Mouse (Mus musculus): Measurements from ENCODE around the gene Fat4. TPM values are rescaled to one million over a fixed set of nuclear protein-coding genes. Genes with fewer than 3 reads are reported as not detected.

Gene Fat4
- total and polyA plus RNA-seq, 3 experiments, result not detected

DNA sequence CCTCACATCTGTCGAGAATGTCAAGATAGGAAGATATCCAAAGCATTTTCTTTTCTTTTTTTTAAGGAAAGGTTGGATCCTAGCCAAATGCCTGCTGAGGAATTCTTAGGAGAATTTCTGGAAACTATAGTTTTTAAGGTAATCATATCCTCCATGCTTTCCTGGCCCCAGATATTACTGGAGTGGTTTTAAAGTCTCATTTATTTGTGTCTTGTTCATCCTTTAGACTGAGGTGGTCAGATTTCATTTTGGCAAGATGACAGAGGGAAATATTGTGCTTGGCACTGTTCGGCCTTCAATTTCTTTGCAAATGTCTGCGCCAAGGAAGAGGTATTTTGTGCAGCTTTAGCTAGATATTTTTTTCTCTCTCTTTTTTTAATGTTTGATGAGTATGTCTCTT is 42.0 kb downstream of the Fat4 start:
- in situ Hi-C loops (cut with MboI; ENCODE audit: low pct_ligation_motif_present, low pct_unique_long_range_greater_than_20kb, low sequenced_read_pairs), result no loop called here
- H3K4me2 ChIP-seq (ENCODE audit: insufficient read depth, low read depth, poor library complexity, severe bottlenecking), result no peak overlapping the region
- no peak overlapping the region for H3K9ac ChIP-seq (ENCODE audit: insufficient read depth, low read depth)
- no peaks in the 10 kb centered on the region for H3K36me3 ChIP-seq (replicated peaks in 1 of 2; ENCODE audit: control insufficient read depth in 1 of 2, insufficient read depth in 1 of 2, low read length in 1 of 2)
- DNase-seq (ENCODE audit: extremely low read depth), result no peak
- H3K27me3 ChIP-seq (replicated peaks), result no peaks in the 10 kb centered on the region
- no peak overlapping the region for H3K4me3 ChIP-seq (replicated peaks in 1 of 3; ENCODE audit: low read depth in 2 of 3, low read length in 2 of 3, poor library complexity in 1 of 3)
- no peak overlapping the region for H3K27ac ChIP-seq (ENCODE audit: insufficient read depth, low read depth)
- TF ChIP-seq MEF2A (IDR thresholded peaks at IDR 0.05; ENCODE audit: borderline replicate concordance, low read depth, low read length) (no peak), ZC3H11A (IDR thresholded peaks at IDR 0.05; ENCODE audit: low read depth, low read length) (no peak), TCF12 (IDR thresholded peaks at IDR 0.05; ENCODE audit: low read depth, low read length) (no peak), SMC3 (IDR thresholded peaks at IDR 0.05; ENCODE audit: low read depth, low read length) (no peak), KAT2A (IDR thresholded peaks at IDR 0.05; ENCODE audit: insufficient replicate concordance, low read length) (no peak), MXI1 (IDR thresholded peaks at IDR 0.05; ENCODE audit: low read depth, low read length) (no peak), CHD2 (IDR thresholded peaks at IDR 0.05; ENCODE audit: low read length) (no peak), ZNF384 (IDR thresholded peaks at IDR 0.05; ENCODE audit: low read depth, low read length) (no peak), IRF4 (IDR thresholded peaks at IDR 0.05; ENCODE audit: low read depth, low read length) (no peak), JUND (conservative IDR thresholded peaks at IDR 0.05; ENCODE audit: low read depth, low read length) (no peak), NELFE (IDR thresholded peaks at IDR 0.05; ENCODE audit: low read depth, low read length) (no peak), HCFC1 (IDR thresholded peaks at IDR 0.05; ENCODE audit: low read depth, low read length) (no peak), CTCF (conservative IDR thresholded peaks at IDR 0.05 in 1 of 2, IDR thresholded peaks at IDR 0.05 in 1 of 2; ENCODE audit: low read depth in 2 of 2, low read length in 2 of 2) (no peak), MAFK (IDR thresholded peaks at IDR 0.05; ENCODE audit: insufficient replicate concordance, low read length) (no peak), SIN3A (IDR thresholded peaks at IDR 0.05; ENCODE audit: low read length) (no peak), CHD1 (IDR thresholded peaks at IDR 0.05; ENCODE audit: low read depth, low read length) (no peak)
- no peaks in the 10 kb centered on the region for H3K79me2 ChIP-seq (replicated peaks; ENCODE audit: control insufficient read depth, extremely low read depth, insufficient read depth, poor library complexity, severe bottlenecking)
- no peaks in the 10 kb centered on the region for H3K4me1 ChIP-seq (ENCODE audit: control insufficient read depth in 1 of 2, insufficient read depth in 2 of 2)
- dilution Hi-C loops (cut with MboI; ENCODE audit: extremely low pct_ligation_motif_present, extremely low pct_unique_long_range_greater_than_20kb, low sequenced_read_pairs), result no loop called here
- H3K9me3 ChIP-seq (replicated peaks; ENCODE audit: low read length), result no peaks in the 10 kb centered on the region

DNA sequence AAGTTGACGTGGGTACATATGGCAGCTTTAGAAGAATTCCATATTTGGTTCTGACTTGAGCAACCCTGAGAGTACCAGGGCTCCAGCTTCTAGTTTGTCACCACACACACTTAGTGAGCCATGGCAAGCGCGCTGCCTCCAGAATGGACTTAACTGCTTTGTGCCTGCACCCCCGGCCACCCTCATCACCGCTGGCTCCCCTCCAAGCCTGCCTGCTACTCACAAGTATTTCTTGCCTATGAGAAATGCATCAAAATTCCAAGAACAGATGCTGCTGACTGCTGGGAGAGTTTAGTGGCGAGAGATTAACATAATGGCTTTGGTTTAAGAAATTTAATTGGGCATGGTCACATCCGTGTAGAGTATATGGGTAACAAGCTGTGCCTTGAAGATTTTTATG is 48.0 kb downstream of the Fat4 start:
- dilution Hi-C loops (cut with MboI; ENCODE audit: extremely low pct_ligation_motif_present, extremely low pct_unique_long_range_greater_than_20kb, low sequenced_read_pairs), result no loop called here
- no peaks in the 10 kb centered on the region for H3K27me3 ChIP-seq (replicated peaks)
- in situ Hi-C loops (cut with MboI; ENCODE audit: low pct_ligation_motif_present, low pct_unique_long_range_greater_than_20kb, low sequenced_read_pairs), result no loop called here
- no peak overlapping the region for H3K4me3 ChIP-seq (replicated peaks in 1 of 3; ENCODE audit: low read depth in 2 of 3, low read length in 2 of 3, poor library complexity in 1 of 3)
- no peaks in the 10 kb centered on the region for H3K79me2 ChIP-seq (replicated peaks; ENCODE audit: control insufficient read depth, extremely low read depth, insufficient read depth, poor library complexity, severe bottlenecking)
- no peak for DNase-seq (ENCODE audit: extremely low read depth)
- no peaks in the 10 kb centered on the region for H3K36me3 ChIP-seq (replicated peaks in 1 of 2; ENCODE audit: control insufficient read depth in 1 of 2, insufficient read depth in 1 of 2, low read length in 1 of 2)
- H3K9me3 ChIP-seq (replicated peaks; ENCODE audit: low read length), result no peaks in the 10 kb centered on the region
- no peak overlapping the region for H3K27ac ChIP-seq (ENCODE audit: insufficient read depth, low read depth)
- H3K9ac ChIP-seq (ENCODE audit: insufficient read depth, low read depth), result no peak overlapping the region
- no peak for TF ChIP-seq MAX (IDR thresholded peaks at IDR 0.05; ENCODE audit: low read length)
- TF ChIP-seq CHD2 (IDR thresholded peaks at IDR 0.05; ENCODE audit: low read length), result no peak
- TF ChIP-seq HCFC1 (IDR thresholded peaks at IDR 0.05; ENCODE audit: low read depth, low read length), result no peak
- no peak for TF ChIP-seq RAD21 (IDR thresholded peaks at IDR 0.05; ENCODE audit: low read depth, low read length)
- no peak for TF ChIP-seq E2F4 (IDR thresholded peaks at IDR 0.05; ENCODE audit: insufficient replicate concordance, low read depth, low read length)
- TF ChIP-seq ELF1 (IDR thresholded peaks at IDR 0.05; ENCODE audit: low read depth, low read length), result no peak
- H3K4me1 ChIP-seq (ENCODE audit: control insufficient read depth in 1 of 2, insufficient read depth in 2 of 2), result peaks cover 0 to 4% of the 10 kb centered on the region in 2 experiments; a peak in 2 of 4 replicates
- H3K4me2 ChIP-seq (ENCODE audit: insufficient read depth, low read depth, poor library complexity, severe bottlenecking), result no peak overlapping the region

Measured in CH12.LX (cell line).